Mouse (Mus musculus): ENCODE measurements around the gene Pde1c.
"Not testable (repeated sequence)": the region's sequence is repeated elsewhere in the genome, so short reads cannot be mapped to it uniquely, and the experiment has no call there.

Gene Pde1c

GRCm38 (mm10) chr6:56568470-56569372 lies at the start of gene Pde1c:
Gene Pde1c (minus strand): TSS chr6:56569103.
- DNase-seq: peak in 1 of 2 experiments; percentile 29

DNA sequence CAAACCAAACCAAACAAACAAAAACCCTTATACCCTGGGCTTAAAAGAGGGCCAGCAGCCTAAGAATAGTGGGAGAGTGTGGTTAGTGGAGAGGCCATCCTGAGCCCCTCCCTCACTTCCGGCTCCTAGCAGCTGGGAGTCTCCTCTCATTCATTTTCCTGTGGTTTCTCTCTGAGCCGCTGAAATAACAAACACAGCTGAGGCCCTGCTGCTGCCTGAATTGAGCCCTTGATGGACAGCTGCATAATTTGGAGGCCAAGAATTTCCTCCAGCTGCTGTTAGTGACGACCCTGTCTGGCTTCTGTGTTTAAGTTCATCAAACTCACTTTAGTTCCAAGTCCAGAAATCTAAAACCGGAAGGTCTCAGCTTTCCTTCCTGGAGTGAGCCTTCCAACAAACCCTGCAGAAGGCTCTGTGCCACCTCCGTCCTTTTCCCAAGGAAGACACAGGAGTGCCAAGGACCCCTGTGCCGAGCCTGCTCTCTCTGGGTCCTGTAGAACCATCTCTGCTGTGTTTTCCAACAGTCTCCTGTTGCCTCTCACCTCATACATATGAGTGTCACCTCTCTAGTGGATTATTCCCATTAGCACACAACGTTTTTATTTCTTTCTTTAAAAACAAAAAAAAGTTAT lies 48.2 kb upstream of the Pde1c start:
- DNase-seq: no peak

DNA sequence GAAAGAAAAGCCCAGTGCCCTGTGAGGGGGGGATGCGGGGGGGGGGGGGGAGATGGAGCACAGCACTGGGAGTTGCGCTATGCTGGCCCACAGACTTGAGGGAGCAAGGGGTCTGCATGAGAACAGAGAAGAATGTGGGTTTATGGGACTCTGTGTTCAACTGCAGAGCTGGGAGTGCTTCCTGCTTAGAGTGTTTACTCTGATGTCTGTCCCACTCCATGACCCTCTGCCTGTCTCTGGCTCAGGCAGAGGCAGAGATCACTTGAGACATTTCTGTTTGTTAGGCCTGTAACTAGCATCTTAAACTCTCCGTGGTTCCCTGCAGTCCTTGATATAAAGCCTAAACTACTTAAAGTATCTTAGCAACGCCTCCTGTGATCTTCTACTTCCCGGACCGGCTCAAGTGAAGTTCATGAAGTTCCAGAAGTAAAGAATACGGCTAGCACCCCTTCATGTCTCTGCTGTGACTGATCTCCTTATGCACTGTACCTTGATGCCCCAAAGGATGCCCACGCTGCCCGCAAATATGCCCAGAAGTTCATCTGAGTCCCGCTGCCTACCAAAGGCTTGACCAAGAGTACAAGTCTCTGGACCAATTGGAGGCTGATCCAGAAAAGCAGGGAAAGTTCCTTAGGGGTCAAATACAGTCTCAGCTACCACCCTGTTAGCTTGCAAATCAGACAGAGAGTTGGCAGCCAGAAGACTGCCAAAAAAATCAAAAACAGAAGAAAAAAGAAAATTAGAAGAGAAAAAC lies 47.5 kb upstream of the Pde1c start:
- no peak for DNase-seq

DNA sequence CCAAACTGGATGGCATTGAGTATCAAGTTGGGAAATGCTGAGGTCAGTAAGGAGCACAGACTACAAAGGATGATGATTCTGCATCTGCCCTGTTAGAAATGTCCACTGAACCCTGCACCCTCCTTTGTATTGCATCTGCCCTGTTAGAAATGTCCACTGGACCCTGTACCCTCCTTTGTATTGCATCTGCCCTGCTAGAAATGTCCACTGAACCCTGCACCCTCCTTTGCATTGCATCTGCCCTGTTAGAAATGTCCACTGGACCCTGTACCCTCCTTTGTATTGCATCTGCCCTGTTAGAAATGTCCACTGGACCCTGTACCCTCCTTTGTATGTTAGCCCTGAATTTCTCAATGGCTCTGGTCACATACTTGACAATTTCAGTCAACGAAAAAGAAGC lies 40.6 kb upstream of the Pde1c start:
- DNase-seq: not testable (repeated sequence)

DNA sequence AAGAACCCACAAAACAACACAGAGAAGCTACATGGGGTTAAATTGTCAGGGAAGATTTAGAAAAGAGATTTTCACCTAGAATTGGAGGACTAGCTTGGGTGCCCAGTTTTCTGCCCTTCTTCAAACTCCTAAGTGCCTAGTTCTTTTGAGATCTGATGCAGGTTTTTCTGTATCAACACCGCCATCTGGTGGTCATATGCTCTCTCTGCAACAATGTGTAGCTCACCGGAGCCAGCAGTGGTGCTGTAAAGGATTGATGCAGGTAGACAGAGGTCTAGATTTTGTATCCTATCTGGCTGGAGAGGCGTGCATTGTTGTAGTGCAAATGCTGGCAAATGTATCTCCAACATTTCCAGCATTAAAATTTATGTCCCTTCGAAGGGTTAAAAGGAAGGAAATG lies 39.4 kb upstream of the Pde1c start:
- DNase-seq: peak in 1 of 2 experiments; percentile 23

- DNase-seq: no peak
Measured at GRCm38 (mm10) chr6:56579568-56579967, 10.7 kb upstream of the Pde1c start.

- no peak for DNase-seq
Measured at GRCm38 (mm10) chr6:56560891-56561290, 8.0 kb downstream of the Pde1c start.

DNA sequence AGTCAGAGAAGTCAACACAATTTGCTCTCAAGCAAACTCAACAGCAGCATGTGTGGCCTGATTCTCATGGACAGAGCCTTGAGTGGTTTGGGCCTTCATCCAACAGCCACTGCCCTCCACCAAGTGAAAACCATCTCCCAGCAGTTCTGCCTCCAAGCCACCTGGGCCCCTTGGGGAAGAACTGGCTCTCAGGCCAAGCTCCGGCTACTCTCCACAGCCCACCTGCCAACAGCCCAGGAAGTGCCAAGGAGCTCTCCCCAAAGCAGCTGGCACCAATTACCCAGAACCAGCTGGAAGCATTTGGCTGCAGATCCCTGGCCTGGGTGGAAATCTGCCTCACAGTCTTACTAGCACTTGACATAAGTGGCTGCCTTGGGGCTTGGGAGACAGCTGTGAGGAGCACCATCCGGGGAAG lies 8.4 kb downstream of the Pde1c start:
- DNase-seq: no peak

DNA sequence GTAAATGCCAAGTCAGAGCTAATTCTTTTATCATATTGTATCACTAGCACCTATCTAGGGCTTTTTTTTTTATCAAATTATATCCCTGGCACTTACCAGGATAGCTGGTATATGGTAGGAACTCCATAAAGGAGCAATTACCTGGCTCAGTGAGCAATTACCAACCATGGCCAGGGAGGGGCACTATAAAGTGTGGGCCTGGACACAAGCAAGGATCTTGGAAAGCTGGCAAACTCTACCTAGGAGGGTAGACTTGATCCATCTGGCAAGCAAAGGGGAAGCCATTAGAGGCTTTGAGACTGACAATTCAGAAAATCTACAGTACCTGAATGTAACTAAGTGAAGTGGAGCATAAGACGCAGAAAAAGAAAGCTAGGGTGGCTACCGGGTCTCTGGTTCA lies 10.2 kb downstream of the Pde1c start:
- DNase-seq: no peak

- DNase-seq: no peak
Measured at GRCm38 (mm10) chr6:56555848-56556247, 13.1 kb downstream of the Pde1c start.

DNA sequence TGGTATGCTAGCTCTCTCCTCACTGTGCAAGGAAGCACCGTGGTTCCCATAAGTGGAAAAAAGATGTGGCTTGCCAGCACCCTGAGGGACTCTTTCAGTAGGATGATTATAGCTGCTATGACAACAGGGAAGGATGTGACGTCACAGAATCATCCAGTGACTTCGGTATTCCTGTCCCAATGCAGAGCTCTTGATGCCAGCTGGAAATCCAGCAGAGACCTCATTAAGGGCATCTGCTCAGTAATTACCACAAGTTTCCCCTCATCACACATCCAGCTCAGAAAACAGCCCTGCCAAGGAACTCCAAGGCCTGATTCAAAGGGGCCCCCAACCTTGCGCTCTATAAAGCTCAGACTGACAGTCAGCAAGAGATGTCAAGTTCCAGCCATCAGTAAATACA lies 13.5 kb downstream of the Pde1c start:
- DNase-seq: no peak

DNA sequence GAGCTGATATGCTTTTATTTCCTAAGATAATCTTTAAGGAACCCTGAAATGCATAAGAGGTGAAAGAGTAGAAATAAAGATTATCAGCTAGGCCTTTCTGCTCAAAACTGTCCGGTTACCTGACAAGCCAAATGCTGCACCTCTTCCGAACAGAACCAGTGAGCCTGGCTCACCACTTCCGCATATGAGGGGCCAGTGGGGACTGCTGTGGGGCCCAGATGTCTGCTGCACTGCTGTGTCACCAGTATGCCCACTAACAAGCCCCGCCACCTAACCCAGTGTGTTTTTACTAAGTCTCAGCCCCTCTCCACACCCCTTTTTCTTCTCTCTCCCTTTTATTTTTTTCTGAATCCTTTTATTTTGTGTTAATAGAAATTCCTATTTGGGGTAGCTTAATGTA lies 17.9 kb downstream of the Pde1c start:
- no peak for DNase-seq

- DNase-seq: no peak
Measured at GRCm38 (mm10) chr6:56540247-56540646, 28.7 kb downstream of the Pde1c start.

DNA sequence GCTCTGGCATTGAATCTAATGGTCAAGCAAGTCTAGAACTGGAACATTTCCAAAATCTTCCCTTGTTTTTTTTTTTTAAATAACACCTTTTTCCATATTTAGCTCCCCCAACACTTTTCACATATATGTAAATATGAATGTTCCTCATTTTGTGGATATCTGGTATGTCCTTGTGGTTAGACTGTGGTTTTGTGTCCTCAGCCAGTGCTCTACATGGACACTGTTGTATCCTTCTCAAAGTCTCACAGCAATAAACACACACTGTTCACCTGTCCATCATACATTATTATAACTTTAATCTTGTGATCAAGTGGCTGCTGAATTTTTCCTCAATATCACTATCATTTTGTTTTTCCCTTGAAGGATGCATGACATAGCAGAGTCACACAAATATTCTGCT lies 34.2 kb downstream of the Pde1c start:
- DNase-seq: no peak

DNA sequence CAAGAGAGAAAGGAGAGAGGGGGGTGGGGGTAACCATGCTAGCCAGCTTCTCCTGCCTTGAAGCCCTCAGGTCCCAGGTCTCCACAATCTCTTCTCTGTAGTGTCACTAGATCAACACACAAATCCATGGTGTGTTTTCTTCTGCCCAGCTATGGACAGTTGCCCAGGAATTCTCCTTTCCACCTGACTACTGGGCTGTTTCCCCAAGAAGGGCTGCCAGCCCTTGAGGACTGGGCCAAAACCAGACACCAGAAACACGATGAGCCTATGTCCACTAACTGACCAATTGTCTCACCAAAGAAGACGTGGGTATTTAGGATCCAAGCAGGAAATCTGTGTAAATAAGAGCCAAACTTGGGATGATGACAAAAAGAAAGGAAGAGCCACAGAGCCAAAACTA lies 36.6 kb downstream of the Pde1c start:
- no peak for DNase-seq

DNA sequence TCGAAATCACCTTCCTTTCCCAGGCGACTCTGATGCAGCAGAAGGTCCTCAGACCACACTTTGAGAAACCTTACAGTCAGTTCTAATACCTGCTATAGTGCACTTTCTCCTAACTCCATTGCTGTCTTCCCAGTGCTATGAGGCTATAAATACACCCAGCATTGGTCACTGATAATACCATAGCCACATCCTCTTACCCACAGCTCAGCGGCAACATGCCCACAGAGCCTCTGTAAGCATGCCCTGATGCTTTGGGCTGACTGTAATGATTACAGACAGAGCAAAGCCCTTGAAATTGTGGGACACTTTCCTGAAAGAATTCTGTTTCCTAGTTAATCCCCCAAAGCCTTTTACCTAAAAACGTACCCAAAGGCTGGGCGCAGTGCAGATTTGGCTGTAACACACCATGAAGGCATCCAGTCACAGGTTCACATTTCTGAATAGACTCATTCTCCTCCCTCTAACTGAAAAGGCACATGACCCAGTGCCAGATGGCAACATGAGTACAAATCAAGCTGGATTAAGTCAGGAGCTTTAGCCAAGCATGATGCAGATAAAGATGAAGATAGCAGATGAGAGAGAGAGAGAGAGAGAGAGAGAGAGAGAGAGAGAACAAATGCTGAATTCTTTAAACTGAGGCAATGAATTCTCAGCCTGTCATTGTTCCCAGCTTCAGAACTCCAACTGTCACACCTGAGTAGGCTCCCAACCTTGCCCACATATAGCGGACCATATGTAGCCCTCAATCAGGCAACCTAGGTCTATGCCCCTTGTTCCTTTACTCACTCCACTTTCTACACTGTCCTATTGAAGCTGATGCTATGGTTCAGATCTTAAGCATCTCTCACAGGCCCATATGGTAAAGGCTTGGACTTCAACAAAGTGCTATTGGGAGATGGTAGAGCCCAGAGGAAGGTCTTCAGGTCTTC lies 44.7 kb downstream of the Pde1c start:
- no peak for DNase-seq

- DNase-seq: no peak
Measured at GRCm38 (mm10) chr6:56489161-56489560, 79.7 kb downstream of the Pde1c start.

DNA sequence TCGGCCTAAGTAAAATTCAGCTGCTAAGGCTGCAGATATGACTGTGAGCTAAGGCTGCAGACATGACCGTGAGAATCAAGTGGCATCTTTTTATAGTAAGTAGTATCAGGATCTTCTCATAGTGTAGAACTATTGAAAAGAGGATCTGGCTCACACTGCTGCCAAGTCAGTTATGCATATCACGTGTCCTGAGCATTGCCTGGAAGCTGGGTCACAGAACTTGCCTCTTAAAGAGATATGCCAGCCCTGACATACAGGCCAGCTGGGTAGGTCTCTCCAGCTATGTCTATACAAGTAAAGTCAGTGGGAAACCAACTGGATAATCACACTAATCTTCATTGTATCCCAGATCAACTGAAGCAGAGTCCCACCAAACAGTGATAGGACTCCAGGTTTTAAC lies 83.8 kb downstream of the Pde1c start:
- DNase-seq: no peak

- peak in 1 of 2 experiments; percentile 7 for DNase-seq
Measured at GRCm38 (mm10) chr6:56480914-56481482, 87.9 kb downstream of the Pde1c start.

- no peak for DNase-seq
Measured at GRCm38 (mm10) chr6:56476581-56476980, 92.3 kb downstream of the Pde1c start.

DNA sequence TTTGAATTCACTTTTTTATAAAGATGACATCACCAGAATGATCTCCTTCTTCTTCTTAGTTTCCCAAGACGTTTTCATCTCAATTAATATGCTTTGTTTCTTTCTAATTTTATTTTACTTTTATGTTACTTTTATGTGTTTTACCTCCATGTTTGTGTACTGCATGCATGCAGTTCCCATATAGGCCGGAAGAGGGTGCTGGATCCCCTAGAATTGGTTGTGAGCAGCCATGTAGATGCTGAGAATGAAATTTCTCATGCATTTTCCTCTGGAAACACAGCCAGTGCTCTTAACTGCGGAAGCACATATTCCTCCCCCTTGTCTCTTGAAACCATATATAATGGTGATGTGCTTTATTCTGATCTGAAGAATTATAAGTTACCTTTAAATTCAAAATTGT lies 110.8 kb downstream of the Pde1c start:
- no peak for DNase-seq

DNA sequence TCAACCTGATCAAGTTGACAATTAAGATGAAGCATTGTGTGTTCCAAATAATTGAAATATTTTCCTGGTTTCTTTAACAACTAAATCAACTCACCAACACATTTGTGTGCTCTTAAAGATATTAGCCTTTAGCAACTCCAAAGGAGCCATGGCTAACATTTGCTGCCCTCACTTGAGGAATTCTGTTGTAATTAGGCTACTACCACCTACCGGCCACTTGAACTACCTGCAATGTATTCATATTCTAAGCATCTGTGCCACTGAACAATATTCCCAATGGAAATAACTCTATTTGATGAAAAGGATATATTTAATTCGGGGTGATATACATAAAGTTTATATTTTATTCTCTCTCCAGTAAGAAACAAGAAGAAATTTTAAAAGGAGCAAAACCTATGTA lies 121.0 kb downstream of the Pde1c start:
- no peak for DNase-seq

Data from spleen, adult 18-20 months (tissue).